Mouse (Mus musculus): ENCODE measurements around the gene Antxr2. TPM values are rescaled to one million over a fixed set of nuclear protein-coding genes. Genes with fewer than 3 reads are reported as not detected.

Antxr2 gene
- polyA plus RNA-seq, 1 experiment from 2014 or later, result 30.7 TPM

DNA sequence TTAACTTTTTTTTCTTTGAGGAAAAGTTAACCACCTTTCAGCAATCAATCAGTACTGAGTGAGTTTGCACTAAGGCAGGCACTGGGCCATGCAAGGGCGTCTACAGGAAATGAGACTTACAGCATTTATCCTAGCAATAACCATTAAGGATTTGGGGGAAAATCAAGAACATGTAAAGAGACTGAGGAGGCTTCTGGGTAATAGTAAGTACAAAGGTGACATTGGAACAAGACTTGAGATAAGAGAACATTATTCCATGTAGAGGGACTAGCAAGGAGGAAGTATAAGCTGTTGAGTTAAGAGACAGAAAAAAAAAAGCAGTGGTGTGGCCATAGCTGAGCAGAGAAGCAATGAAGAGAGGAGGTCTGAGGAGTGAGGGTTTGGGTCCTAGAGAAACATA is 57.5 kb downstream of the Antxr2 start:
- TF ChIP-seq EP300 (IDR thresholded peaks at IDR 0.05), result no peak
- TF ChIP-seq CTCF (IDR thresholded peaks at IDR 0.05), result no peak
- whole genome bisulfite sequencing, result 72% methylated on average over 1 of the region's 1 CpGs
- Histone ChIP-seq H3K9me3 (ENCODE audit: low read length) (no peaks in the 10 kb centered on the region), H3K27me3 (replicated peaks; ENCODE audit: insufficient read depth, low read length) (no peaks in the 10 kb centered on the region), H3K4me1 (ENCODE audit: insufficient read depth, low read depth, low read length) (no peaks in the 10 kb centered on the region), H3K27ac (ENCODE audit: low read length) (no peak overlapping the region), H3K4me3 (ENCODE audit: low read depth, low read length) (no peak overlapping the region), H3K36me3 (ENCODE audit: insufficient read depth, low read length) (no peaks in the 10 kb centered on the region), H3K4me2 (replicated peaks; ENCODE audit: low read depth, low read length) (no peak overlapping the region), H3K9ac (replicated peaks; ENCODE audit: low read depth) (no peak overlapping the region)
- DNase-seq (ENCODE audit: low spot score) (no peak), ATAC-seq (no peak)

- H3K4me1 ChIP-seq (ENCODE audit: insufficient read depth, low read depth, low read length), result no peaks in the 10 kb centered on the region
- H3K9me3 ChIP-seq (ENCODE audit: low read length), result no peaks in the 10 kb centered on the region
- H3K36me3 ChIP-seq (ENCODE audit: insufficient read depth, low read length), result no peaks in the 10 kb centered on the region
- H3K9ac ChIP-seq (replicated peaks; ENCODE audit: low read depth), result no peak overlapping the region
- no peak overlapping the region for H3K4me2 ChIP-seq (replicated peaks; ENCODE audit: low read depth, low read length)
- ATAC-seq (no peak), DNase-seq (ENCODE audit: low spot score) (no peak)
- 96% methylated on average over 4 of the region's 4 CpGs for WGBS
- no peaks in the 10 kb centered on the region for H3K27me3 ChIP-seq (replicated peaks; ENCODE audit: insufficient read depth, low read length)
- no peak overlapping the region for H3K27ac ChIP-seq (ENCODE audit: low read length)
- no peak overlapping the region for H3K4me3 ChIP-seq (ENCODE audit: low read depth, low read length)
- no peak for TF ChIP-seq EP300 (IDR thresholded peaks at IDR 0.05)
- no peak for TF ChIP-seq CTCF (IDR thresholded peaks at IDR 0.05)
These were observed 58.8 kb downstream of the Antxr2 start for GRCm38 (mm10) chr5:97972029-97972428.

DNA sequence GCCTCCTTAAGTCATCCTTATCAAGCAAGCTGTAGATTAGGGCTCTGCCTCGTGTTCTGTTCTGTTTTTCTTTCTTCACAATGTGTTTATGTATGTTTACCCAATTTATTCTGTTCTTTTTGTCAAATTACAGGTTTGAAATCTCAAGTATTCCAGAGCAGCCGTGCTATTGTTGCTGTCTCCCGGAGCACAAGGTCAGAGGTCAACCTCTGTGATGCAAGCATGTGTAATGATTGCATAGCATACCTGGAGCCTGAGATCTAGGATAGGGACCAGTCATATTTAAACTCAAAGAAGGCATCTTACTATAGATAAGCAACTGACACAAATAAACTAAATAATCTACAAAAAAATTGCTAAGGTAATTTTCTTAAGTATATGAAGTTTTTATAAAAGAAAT is 59.6 kb downstream of the Antxr2 start:
- no peaks in the 10 kb centered on the region for H3K36me3 ChIP-seq (ENCODE audit: insufficient read depth, low read length)
- H3K9ac ChIP-seq (replicated peaks; ENCODE audit: low read depth), result no peak overlapping the region
- no peak overlapping the region for H3K4me2 ChIP-seq (replicated peaks; ENCODE audit: low read depth, low read length)
- no peak overlapping the region for H3K27ac ChIP-seq (ENCODE audit: low read length)
- no peak overlapping the region for H3K4me3 ChIP-seq (ENCODE audit: low read depth, low read length)
- H3K9me3 ChIP-seq (ENCODE audit: low read length), result no peaks in the 10 kb centered on the region
- ATAC-seq (no peak), DNase-seq (ENCODE audit: low spot score) (no peak)
- TF ChIP-seq CTCF (IDR thresholded peaks at IDR 0.05) (no peak), EP300 (IDR thresholded peaks at IDR 0.05) (no peak)
- no peaks in the 10 kb centered on the region for H3K4me1 ChIP-seq (ENCODE audit: insufficient read depth, low read depth, low read length)
- WGBS, result 43% methylated on average over 3 of the region's 3 CpGs
- no peaks in the 10 kb centered on the region for H3K27me3 ChIP-seq (replicated peaks; ENCODE audit: insufficient read depth, low read length)

GRCm38 (mm10) chr5:97967044-97967443 is 63.8 kb downstream of the Antxr2 start:
- no peaks in the 10 kb centered on the region for H3K4me1 ChIP-seq (ENCODE audit: insufficient read depth, low read depth, low read length)
- H3K36me3 ChIP-seq (ENCODE audit: insufficient read depth, low read length), result no peaks in the 10 kb centered on the region
- no peaks in the 10 kb centered on the region for H3K9me3 ChIP-seq (ENCODE audit: low read length)
- no peak overlapping the region for H3K27ac ChIP-seq (ENCODE audit: low read length)
- ATAC-seq (no peak), DNase-seq (ENCODE audit: low spot score) (no peak)
- no peak overlapping the region for H3K4me2 ChIP-seq (replicated peaks; ENCODE audit: low read depth, low read length)
- no peak overlapping the region for H3K9ac ChIP-seq (replicated peaks; ENCODE audit: low read depth)
- H3K4me3 ChIP-seq (ENCODE audit: low read depth, low read length), result no peak overlapping the region
- no peaks in the 10 kb centered on the region for H3K27me3 ChIP-seq (replicated peaks; ENCODE audit: insufficient read depth, low read length)
- no peak for TF ChIP-seq EP300 (IDR thresholded peaks at IDR 0.05)
- no peak for TF ChIP-seq CTCF (IDR thresholded peaks at IDR 0.05)
- whole genome bisulfite sequencing, result 76% methylated on average over 5 of the region's 5 CpGs

- Histone ChIP-seq H3K4me1 (ENCODE audit: insufficient read depth, low read depth, low read length) (no peaks in the 10 kb centered on the region), H3K9ac (replicated peaks; ENCODE audit: low read depth) (no peak overlapping the region), H3K36me3 (ENCODE audit: insufficient read depth, low read length) (no peaks in the 10 kb centered on the region; the same call in 1 of the 2 replicates), H3K4me2 (replicated peaks; ENCODE audit: low read depth, low read length) (no peak overlapping the region), H3K27me3 (replicated peaks; ENCODE audit: insufficient read depth, low read length) (no peaks in the 10 kb centered on the region), H3K27ac (ENCODE audit: low read length) (no peak overlapping the region), H3K4me3 (ENCODE audit: low read depth, low read length) (no peak overlapping the region), H3K9me3 (ENCODE audit: low read length) (no peaks in the 10 kb centered on the region)
- no peak for TF ChIP-seq EP300 (IDR thresholded peaks at IDR 0.05)
- TF ChIP-seq CTCF (IDR thresholded peaks at IDR 0.05), result no peak
- DNase-seq (ENCODE audit: low spot score) (no peak), ATAC-seq (no peak)
These were observed 64.7 kb downstream of the Antxr2 start for GRCm38 (mm10) chr5:97966101-97966500.

DNA sequence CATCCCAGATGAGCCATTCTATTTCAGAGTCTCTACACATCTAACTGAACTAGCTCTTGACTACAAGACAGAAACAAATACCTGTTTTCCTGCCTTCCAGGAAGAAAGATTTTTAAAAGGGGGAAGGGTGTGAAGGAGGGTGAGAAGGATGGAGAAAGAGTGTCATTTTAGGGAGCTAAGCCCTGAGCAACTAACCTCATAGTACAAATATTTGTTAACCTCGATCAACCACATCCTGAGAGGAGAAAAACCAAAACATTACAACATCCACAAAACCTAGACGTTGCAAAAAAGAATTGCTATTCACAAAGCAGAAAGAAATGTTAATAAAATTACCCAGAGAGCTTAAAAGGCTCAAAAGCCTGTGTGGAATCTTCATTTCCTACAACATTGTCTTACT is 66.4 kb downstream of the Antxr2 start:
- H3K9me3 ChIP-seq (ENCODE audit: low read length), result no peaks in the 10 kb centered on the region
- TF ChIP-seq EP300 (IDR thresholded peaks at IDR 0.05) (no peak), CTCF (IDR thresholded peaks at IDR 0.05) (no peak)

GRCm38 (mm10) chr5:97962512-97962911 is 68.3 kb downstream of the Antxr2 start:
- TF ChIP-seq CTCF (IDR thresholded peaks at IDR 0.05) (no peak), EP300 (IDR thresholded peaks at IDR 0.05) (no peak)
- 65% methylated on average over 3 of the region's 3 CpGs for WGBS
- H3K27me3 ChIP-seq (replicated peaks; ENCODE audit: insufficient read depth, low read length), result no peaks in the 10 kb centered on the region
- H3K4me2 ChIP-seq (replicated peaks; ENCODE audit: low read depth, low read length), result no peak overlapping the region
- ATAC-seq (no peak), DNase-seq (ENCODE audit: low spot score) (no peak)
- no peaks in the 10 kb centered on the region for H3K4me1 ChIP-seq (ENCODE audit: insufficient read depth, low read depth, low read length)
- no peaks in the 10 kb centered on the region for H3K9me3 ChIP-seq (ENCODE audit: low read length)
- peaks cover 8% of the 10 kb centered on the region; the same call in 1 of the 2 replicates for H3K36me3 ChIP-seq (ENCODE audit: insufficient read depth, low read length)
- H3K4me3 ChIP-seq (ENCODE audit: low read depth, low read length), result no peak overlapping the region
- H3K9ac ChIP-seq (replicated peaks; ENCODE audit: low read depth), result no peak overlapping the region
- no peak overlapping the region for H3K27ac ChIP-seq (ENCODE audit: low read length)

More for the DNA sequence above, 66.4 kb downstream of the Antxr2 start:
- no peaks in the 10 kb centered on the region for H3K27me3 ChIP-seq (replicated peaks; ENCODE audit: insufficient read depth, low read length)
- no peak overlapping the region for H3K4me3 ChIP-seq (ENCODE audit: low read depth, low read length)
- no peaks in the 10 kb centered on the region for H3K4me1 ChIP-seq (ENCODE audit: insufficient read depth, low read depth, low read length)
- WGBS, result 47% methylated on average over 2 of the region's 2 CpGs
- no peak overlapping the region for H3K9ac ChIP-seq (replicated peaks; ENCODE audit: low read depth)
- peaks cover 8% of the 10 kb centered on the region; the same call in 1 of the 2 replicates for H3K36me3 ChIP-seq (ENCODE audit: insufficient read depth, low read length)
- no peak overlapping the region for H3K4me2 ChIP-seq (replicated peaks; ENCODE audit: low read depth, low read length)
- DNase-seq (ENCODE audit: low spot score) (no peak), ATAC-seq (no peak)
- no peak overlapping the region for H3K27ac ChIP-seq (ENCODE audit: low read length)
